Mouse (Mus musculus) testis, adult 2 months (tissue): Measurements from ENCODE around the gene Slc35e3.

Source experiments
- CTCF ChIP-seq: fragments of 200-500 bp; IDR thresholded peaks from 2 replicates; pipeline ENCODE4 v1.5.1; 2012; ENCODE audit warnings: low read depth, mild to moderate bottlenecking, inconsistent platforms, low read length, moderate library complexity; ENCODE audit not compliant: control insufficient read depth, insufficient read depth, insufficient replicate concordance
- POLR2A ChIP-seq: fragments of 200-500 bp; IDR thresholded peaks from 2 replicates; pipeline ENCODE4 v1.6.1; 2012; ENCODE audit warnings: low read depth, mild to moderate bottlenecking, inconsistent platforms, low read length, moderate library complexity; ENCODE audit not compliant: control insufficient read depth

GRCm38 (mm10) chr10:117779581-117780305 lies 33.6 kb upstream of the Slc35e3 start:
- no peak for TF ChIP-seq POLR2A
- no peak for TF ChIP-seq CTCF
